Mouse (Mus musculus): ENCODE results near the gene Cryzl1.
A peak's percentile ranks its signal among the peaks of the same experiment; 100 is the strongest.
"Not testable (repeated sequence)": the region's sequence is repeated elsewhere in the genome, so short reads cannot be mapped to it uniquely, and the experiment has no call there.

The Cryzl1 gene

DNA sequence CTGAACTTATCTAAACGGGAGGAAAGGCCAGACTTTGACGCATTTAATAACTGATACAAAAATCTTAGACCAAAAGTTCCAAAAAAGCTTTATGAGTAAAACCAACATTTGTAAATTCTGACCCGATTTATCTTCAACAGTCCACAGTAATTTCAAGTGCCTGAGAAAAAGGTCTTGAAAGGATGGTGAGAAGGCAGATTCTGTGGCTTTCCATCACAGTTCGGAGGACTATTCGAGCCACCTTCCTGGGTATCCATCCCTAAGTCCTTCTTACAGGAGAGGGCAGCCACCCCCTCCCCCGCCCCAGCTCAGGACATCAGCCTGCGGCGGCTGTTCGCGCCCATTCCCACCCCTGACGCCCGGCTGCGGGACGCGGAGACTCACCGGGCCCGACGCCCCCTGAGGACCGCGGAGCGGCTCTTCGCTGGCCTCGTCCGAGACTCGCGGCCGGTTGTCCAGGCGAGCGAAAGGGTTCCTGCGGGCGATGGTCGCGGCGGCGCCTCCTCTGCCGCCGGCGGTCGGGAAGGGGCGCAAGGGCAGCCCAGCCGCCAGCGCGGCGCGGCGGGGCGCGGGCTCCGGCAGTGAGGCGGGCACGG is 40.7 kb downstream of the Cryzl1 start:
- DNase-seq: no peak

- no peak for DNase-seq
Observed at GRCm38 (mm10) chr16:91686369-91686768, 42.4 kb downstream of the Cryzl1 start.

- no peak for DNase-seq
Observed at GRCm38 (mm10) chr16:91685526-91685925, 43.2 kb downstream of the Cryzl1 start.

DNA sequence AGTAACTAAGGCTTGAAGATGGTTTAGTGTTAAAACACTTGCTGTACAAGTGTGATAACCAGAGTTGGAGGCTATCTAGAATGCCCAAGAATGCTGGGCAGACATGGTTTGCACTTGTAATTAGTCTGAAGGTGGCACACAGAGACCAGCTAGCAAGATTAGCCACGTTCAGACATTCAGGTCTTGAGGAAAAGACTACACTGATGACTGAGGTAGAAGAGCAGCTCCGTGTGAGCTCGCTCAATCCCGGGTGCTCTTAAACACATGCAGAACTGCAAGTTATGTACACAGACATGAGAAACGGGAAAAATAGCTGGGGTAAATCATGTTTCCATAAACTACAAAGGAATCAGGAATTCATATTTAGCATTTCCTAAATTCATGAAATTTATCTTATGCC is 48.1 kb downstream of the Cryzl1 start:
- no peak for DNase-seq

GRCm38 (mm10) chr16:91678147-91678911 is 50.4 kb downstream of the Cryzl1 start:
- no peak for DNase-seq

DNA sequence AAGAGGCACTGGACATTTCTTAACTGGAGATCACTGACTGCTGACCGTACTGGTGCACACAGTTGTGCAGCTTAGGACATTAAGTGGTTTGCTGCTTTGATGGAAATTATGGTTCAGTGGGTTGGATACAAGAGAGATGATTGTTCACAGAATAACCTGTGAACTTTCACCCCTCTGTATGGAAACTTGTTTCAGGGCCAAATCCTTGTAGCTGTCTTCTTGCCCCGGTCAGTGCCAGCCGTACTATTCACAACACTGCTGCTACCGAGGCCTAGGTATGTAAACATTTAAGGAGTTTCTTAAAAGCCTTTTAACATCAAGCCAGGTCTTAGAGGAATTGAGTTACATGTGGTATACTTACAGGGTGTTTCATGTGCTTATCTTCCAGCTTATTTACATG is 54.3 kb downstream of the Cryzl1 start:
- DNase-seq: peak; percentile 48 to 70

GRCm38 (mm10) chr16:91663795-91664194 is 65.0 kb downstream of the Cryzl1 start:
- no peak for DNase-seq

- no peak for DNase-seq
Observed at GRCm38 (mm10) chr16:91662336-91662735, 66.4 kb downstream of the Cryzl1 start.

- DNase-seq: no peak
Observed at GRCm38 (mm10) chr16:91661397-91661796, 67.4 kb downstream of the Cryzl1 start.

DNA sequence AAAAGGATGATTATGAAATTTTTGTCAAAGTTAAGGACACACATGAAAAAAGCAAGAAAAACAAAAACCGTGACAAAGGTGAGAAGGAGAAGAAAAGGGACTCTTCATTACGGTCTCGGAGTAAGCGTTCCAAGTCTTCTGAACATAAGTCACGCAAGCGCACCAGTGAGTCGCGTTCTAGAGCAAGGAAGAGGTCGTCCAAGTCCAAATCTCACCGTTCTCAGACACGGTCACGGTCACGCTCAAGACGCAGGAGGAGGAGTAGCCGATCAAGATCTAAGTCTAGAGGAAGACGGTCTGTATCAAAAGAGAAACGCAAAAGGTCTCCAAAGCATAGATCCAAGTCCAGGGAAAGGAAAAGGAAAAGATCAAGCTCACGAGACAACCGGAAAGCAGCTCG is 69.0 kb downstream of the Cryzl1 start:
- no peak for DNase-seq

- no peak for DNase-seq
Observed at GRCm38 (mm10) chr16:91658471-91658870, 70.3 kb downstream of the Cryzl1 start.

DNA sequence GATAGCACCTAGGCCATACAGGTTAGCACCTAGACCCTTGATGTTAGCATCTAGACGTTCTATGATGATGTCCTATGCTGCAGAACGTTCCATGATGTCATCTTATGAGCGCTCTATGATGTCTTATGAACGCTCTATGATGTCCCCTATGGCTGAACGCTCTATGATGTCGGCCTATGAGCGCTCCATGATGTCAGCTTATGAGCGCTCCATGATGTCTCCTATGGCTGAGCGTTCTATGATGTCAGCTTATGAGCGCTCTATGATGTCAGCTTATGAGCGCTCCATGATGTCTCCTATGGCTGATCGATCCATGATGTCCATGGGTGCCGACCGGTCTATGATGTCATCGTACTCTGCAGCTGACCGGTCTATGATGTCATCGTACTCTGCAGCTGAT is 71.5 kb downstream of the Cryzl1 start:
- no peak for DNase-seq

GRCm38 (mm10) chr16:91655285-91655684 is 73.5 kb downstream of the Cryzl1 start:
- DNase-seq: no peak

GRCm38 (mm10) chr16:91652191-91652590 is 76.6 kb downstream of the Cryzl1 start:
- DNase-seq: no peak

GRCm38 (mm10) chr16:91649781-91650180 is 79.0 kb downstream of the Cryzl1 start:
- DNase-seq: no peak

DNA sequence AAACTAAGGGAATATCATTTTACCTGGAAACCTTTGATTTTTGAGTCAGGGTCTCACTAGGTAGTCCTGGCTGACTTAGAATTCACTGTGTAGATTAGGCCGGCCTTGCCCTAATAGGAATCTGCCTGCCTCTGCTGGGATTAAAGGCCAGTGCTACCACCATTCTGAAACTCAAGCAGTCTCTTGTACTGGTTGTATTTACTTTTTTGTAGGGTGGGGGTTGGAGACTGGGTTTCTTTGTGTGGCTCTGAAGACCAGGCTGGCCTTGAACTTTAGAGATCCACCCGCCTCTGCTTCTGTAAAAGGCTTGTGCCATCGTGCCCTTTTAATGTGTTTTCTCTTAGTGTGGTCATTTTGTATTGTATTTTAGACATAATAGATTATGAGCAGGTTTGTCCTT is 79.5 kb downstream of the Cryzl1 start:
- DNase-seq: no peak

- peak; percentile 82 to 93 for DNase-seq
Observed at GRCm38 (mm10) chr16:91648220-91648550, 80.6 kb downstream of the Cryzl1 start.

DNA sequence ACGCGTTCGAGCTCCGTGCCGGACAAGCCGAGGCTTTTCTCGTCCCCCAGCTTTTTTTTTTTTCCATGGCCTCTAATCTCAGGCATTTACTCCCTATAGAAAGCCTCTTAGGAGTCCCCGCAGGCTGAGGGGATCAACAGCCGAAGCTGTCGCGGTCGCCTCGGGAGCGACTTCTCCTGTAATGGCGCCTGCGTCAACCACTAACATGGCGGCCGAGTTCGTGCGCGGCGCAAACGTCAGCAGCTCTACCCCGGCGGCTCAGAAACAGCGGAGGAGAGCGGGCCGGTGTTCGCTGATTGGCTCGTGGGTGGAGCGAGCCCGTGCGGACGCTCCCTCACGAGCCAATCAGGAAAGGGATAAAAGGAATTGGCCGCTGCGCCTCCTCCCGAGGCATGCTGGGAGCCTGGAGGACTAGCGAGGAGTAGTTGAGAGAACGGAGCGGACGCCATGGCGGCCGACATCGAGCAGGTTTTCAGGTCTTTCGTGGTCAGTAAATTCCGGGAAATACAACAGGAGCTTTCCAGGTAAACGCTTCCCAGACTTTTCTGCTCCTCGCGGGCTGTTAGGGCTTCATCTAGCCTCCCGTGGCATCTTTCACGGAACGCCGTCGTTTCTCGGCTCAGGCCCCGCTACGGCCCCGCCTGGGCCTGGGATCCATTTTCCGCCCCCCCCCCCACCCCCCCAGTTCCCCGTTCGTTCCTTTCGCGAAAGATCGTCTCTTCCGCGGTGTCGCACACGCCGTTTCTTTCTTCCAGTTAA is 81.1 kb downstream of the Cryzl1 start, which contains the start of gene Son:
Son (plus strand) TSS at position 46 of the 759 bp plus-strand sequence.
- peak; percentile 96 to 98 for DNase-seq

GRCm38 (mm10) chr16:91646681-91647419 is 81.9 kb downstream of the Cryzl1 start, which contains the start of gene Gart:
TSS of gene Gart (minus strand) at chr16:91646952.
- peak; percentile 94 to 96 for DNase-seq

- peak in 1 of 2 experiments; percentile 28 for DNase-seq
Observed at GRCm38 (mm10) chr16:91645995-91646602, 82.7 kb downstream of the Cryzl1 start.

GRCm38 (mm10) chr16:91645420-91645819 is 83.4 kb downstream of the Cryzl1 start:
- not testable (repeated sequence) for DNase-seq

GRCm38 (mm10) chr16:91644901-91645300 is 83.9 kb downstream of the Cryzl1 start:
- DNase-seq: no peak

- no peak for DNase-seq
Observed at GRCm38 (mm10) chr16:91640171-91640570, 88.6 kb downstream of the Cryzl1 start.

Data from kidney, postnatal 36 days (tissue).